ENCODE assay signal across 26 mouse cellular contexts in genomic region chr6:51318341-51318740, GRCm38 (mm10).
DNase-seq lines count a peak whose midpoint lies in the region; ATAC-seq lines count a peak whose summit lies in the region.
"Had no signal": no experiment of that assay in that cellular context is flagged by ENCODE, and none has a peak within 500 bp of the region (broad histone marks: within the 10 kb centered on the region; RNA-seq: fewer than 3 reads in every experiment).

No protein-coding gene starts in this region.

- no peak for DNase-seq in heart, postnatal 25 days (ENCODE audit: low spot score)
- no peak for DNase-seq in heart, adult 11 months
- no peak for DNase-seq in lung, postnatal 25 days (ENCODE audit: low spot score)
- DNase-seq: adrenal gland, postnatal 10 days; adrenal gland, postnatal 36 days; B cell, adult 2 months; cerebellum, adult 18-20 months; cerebellum, adult 9-10 months; cerebellum, postnatal 14 days; gastrocnemius, postnatal 10 days; gastrocnemius, postnatal 36 days; heart, postnatal 4 days had no signal

- no peaks in the 10 kb centered on the region for H3K36me3 ChIP-seq in heart, embryonic 11.5 days (ENCODE audit: control insufficient read depth, insufficient read depth, low read length)
- no peaks in the 10 kb centered on the region for H3K36me3 ChIP-seq in heart, embryonic 15.5 days
- H3K36me3 ChIP-seq in lung, embryonic 16.5 days (ENCODE audit: control insufficient read depth, insufficient read depth, low read length): no peaks in the 10 kb centered on the region
- H3K36me3 ChIP-seq: forebrain, embryonic 10.5 days; G1E; heart, embryonic 12.5 days had no signal

- no peak overlapping the region for H3K4me3 ChIP-seq in heart, embryonic 11.5 days (ENCODE audit: low read depth, low read length)
- H3K4me3 ChIP-seq in heart, embryonic 15.5 days: no peak overlapping the region
- no peak overlapping the region for H3K4me3 ChIP-seq in lung, embryonic 16.5 days (ENCODE audit: low read length)
- H3K4me3 ChIP-seq: forebrain, embryonic 10.5 days; forebrain, embryonic 13.5 days; heart, embryonic 12.5 days had no signal

- no peak for ATAC-seq in heart, embryonic 11.5 days (replicated peaks; ENCODE audit: insufficient number of reproducible peaks, low FRiP score, low TSS enrichment)
- no peak for ATAC-seq in heart, embryonic 15.5 days (replicated peaks; ENCODE audit: insufficient number of reproducible peaks, insufficient read depth, low FRiP score, low read depth)
- ATAC-seq in lung, embryonic 16.5 days (ENCODE audit: low read depth): peak; percentile 23; the same call in 1 of the 2 replicates
- ATAC-seq: forebrain, embryonic 13.5 days; forebrain, embryonic 16.5 days; hindbrain, postnatal 0 days; inflammation-experienced regulatory T-cells, adult 6 months; intestine, embryonic 16.5 days; Patski had no signal

- H3K9ac ChIP-seq in heart, embryonic 11.5 days (ENCODE audit: low read depth, low read length): no peak overlapping the region
- no peak overlapping the region for H3K9ac ChIP-seq in heart, embryonic 15.5 days
- no peak overlapping the region for H3K9ac ChIP-seq in lung, embryonic 16.5 days (ENCODE audit: low read length)
- H3K9ac ChIP-seq: forebrain, embryonic 13.5 days; heart, embryonic 12.5 days; hindbrain, embryonic 14.5 days had no signal

- H3K9me3 ChIP-seq in heart, embryonic 11.5 days (replicated peaks; ENCODE audit: control insufficient read depth, low read length): no peaks in the 10 kb centered on the region
- no peaks in the 10 kb centered on the region for H3K9me3 ChIP-seq in heart, embryonic 15.5 days (replicated peaks)
- no peaks in the 10 kb centered on the region for H3K9me3 ChIP-seq in lung, embryonic 16.5 days (ENCODE audit: control insufficient read depth, low read length)
- H3K9me3 ChIP-seq: forebrain, embryonic 10.5 days; forebrain, embryonic 13.5 days; G1E had no signal

- H3K27me3 ChIP-seq in heart, embryonic 11.5 days (ENCODE audit: control insufficient read depth, insufficient read depth, low read length): no peaks in the 10 kb centered on the region
- no peaks in the 10 kb centered on the region for H3K27me3 ChIP-seq in heart, embryonic 15.5 days
- H3K27me3 ChIP-seq in lung, embryonic 16.5 days (ENCODE audit: control insufficient read depth, insufficient read depth, low read depth, low read length): no peaks in the 10 kb centered on the region
- H3K27me3 ChIP-seq: CH12.LX; forebrain, embryonic 13.5 days; heart, embryonic 12.5 days had no signal

- H3K4me2 ChIP-seq in heart, embryonic 11.5 days: no peak overlapping the region
- H3K4me2 ChIP-seq in heart, embryonic 15.5 days: no peak overlapping the region
- no peak overlapping the region for H3K4me2 ChIP-seq in lung, embryonic 16.5 days (ENCODE audit: low read depth, low read length)
- H3K4me2 ChIP-seq: forebrain, embryonic 13.5 days; heart, embryonic 12.5 days; hindbrain, embryonic 14.5 days had no signal

- WGBS in heart, embryonic 11.5 days (ENCODE audit: insufficient replicate concordance): 47% methylated on average over 2 of the region's 2 CpGs
- WGBS in heart, embryonic 15.5 days: 43% methylated on average over 2 of the region's 2 CpGs
- WGBS in lung, embryonic 16.5 days: 34% methylated on average over 2 of the region's 2 CpGs

- peak overlapping the region; percentile 29 for H3K27ac ChIP-seq in heart, embryonic 11.5 days (ENCODE audit: low read depth, low read length)
- peak overlapping the region; percentile 30; the same call in 1 of the 2 replicates for H3K27ac ChIP-seq in heart, embryonic 15.5 days
- H3K27ac ChIP-seq in lung, embryonic 16.5 days (ENCODE audit: low read length): no peak overlapping the region
- H3K27ac ChIP-seq: forebrain, embryonic 10.5 days; forebrain, embryonic 13.5 days; hindbrain, embryonic 14.5 days; hindbrain, postnatal 0 days had no signal

- H3K4me1 ChIP-seq in heart, embryonic 11.5 days (ENCODE audit: control insufficient read depth, insufficient read depth, low read length): peaks cover 15% of the 10 kb centered on the region
- peaks cover 15% of the 10 kb centered on the region for H3K4me1 ChIP-seq in heart, embryonic 15.5 days (replicated peaks)
- H3K4me1 ChIP-seq in lung, embryonic 16.5 days (replicated peaks; ENCODE audit: control insufficient read depth, insufficient read depth, low read length): no peaks in the 10 kb centered on the region; the same call in 1 of the 2 replicates
- H3K4me1 ChIP-seq: forebrain, embryonic 13.5 days had no signal

- intact Hi-C loops in heart, postnatal 25 days (cut with DNase I): no loop called here
